Mouse (Mus musculus) limb, embryonic 12.5 days (tissue): ENCODE measurements around the gene Aadac. TPM values are rescaled to one million over a fixed set of nuclear protein-coding genes. Genes with fewer than 3 reads are reported as not detected.

ENCODE experiments used
- ATAC-seq: fragments of 200-750 bp; cut with Nextera tagmentation; 2 replicates; pipeline ENCODE4 v1.8.0; 2017; ENCODE audit warnings: low read depth, moderate TSS enrichment; ENCODE audit not compliant: insufficient number of reproducible peaks, insufficient read depth, low FRiP score, low TSS enrichment
- H3K27ac ChIP-seq: fragments of 300-500 bp; sonication (generic); 2 replicates; pipeline ENCODE4 v1.5.1; 2016; ENCODE audit warnings: mild to moderate bottlenecking, moderate library complexity
- H3K27me3 ChIP-seq: fragments of 300-500 bp; sonication (generic); 2 replicates; pipeline ENCODE4 v1.6.1; 2016; ENCODE audit warnings: mild to moderate bottlenecking, moderate library complexity
- H3K36me3 ChIP-seq: fragments of 300-500 bp; sonication (generic); 2 replicates; pipeline ENCODE4 v1.6.1; 2016; ENCODE audit warnings: mild to moderate bottlenecking, moderate library complexity
- H3K4me1 ChIP-seq: fragments of 300-500 bp; sonication (generic); replicated peaks from 2 replicates; pipeline ENCODE4 v1.6.1; 2016
- H3K4me2 ChIP-seq: fragments of 300-500 bp; sonication (generic); 2 replicates; pipeline ENCODE4 v1.6.1; 2016; ENCODE audit warnings: mild to moderate bottlenecking, moderate library complexity
- H3K4me3 ChIP-seq: fragments of 300-500 bp; sonication (generic); replicated peaks from 2 replicates; pipeline ENCODE4 v1.5.1; 2016; ENCODE audit warnings: mild to moderate bottlenecking
- H3K9ac ChIP-seq: fragments of 300-500 bp; sonication (generic); replicated peaks from 2 replicates; pipeline ENCODE4 v1.6.1; 2016; ENCODE audit warnings: mild to moderate bottlenecking, moderate library complexity
- H3K9me3 ChIP-seq: fragments of 300-500 bp; sonication (generic); 2 replicates; pipeline ENCODE4 v1.6.1; 2016; ENCODE audit warnings: mild to moderate bottlenecking, moderate library complexity
- WGBS: fragments of 180-500 bp; shearing (Covaris S2); methylation state at CpG from one replicate; pipeline ENCODE4 v1.1.7; 2016; 5-methylcytosine and 5-hydroxymethylcytosine counted together
- polyA plus RNA-seq: library from polyadenylated mRNA; unstranded; fragments of >200 nt; fragmentation: Nextera tagmentation; extraction: Ambion mirVana; gene quantifications from 2 replicates; pipeline ENCODE4 v1.2.1, GENCODE M21; 2016

Gene Aadac
- not detected in 2 replicates for polyA plus RNA-seq

DNA sequence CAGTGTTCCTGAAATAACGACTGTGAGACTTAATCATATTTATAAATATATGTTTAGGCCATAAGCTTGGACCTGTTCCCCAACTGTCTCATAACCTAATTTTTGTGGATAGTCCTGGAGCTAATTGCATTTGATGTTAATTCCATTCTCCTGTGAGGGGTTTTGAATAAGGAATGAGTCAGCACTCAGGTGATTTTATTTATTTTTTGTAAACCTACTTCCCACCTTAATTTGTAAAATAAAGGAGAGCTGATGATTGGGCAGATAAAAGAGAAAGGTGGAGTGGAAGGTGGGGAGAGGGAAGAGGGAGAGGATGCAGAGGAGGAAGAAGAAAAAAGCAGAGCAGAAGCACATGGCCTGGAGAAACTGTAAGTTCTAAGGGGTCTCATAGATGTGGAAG, at the start of gene Aadac:
Gene Aadac, plus strand, starts transcription at position 301 of the 400 bp plus-strand sequence.
- ATAC-seq = no peak
- Histone ChIP-seq H3K9me3 (no peaks in the 10 kb centered on the region), H3K36me3 (no peaks in the 10 kb centered on the region), H3K9ac (no peak within 1 kb of the TSS), H3K27me3 (no peaks in the 10 kb centered on the region), H3K4me3 (no peak within 1 kb of the TSS), H3K4me1 (no peaks in the 10 kb centered on the region), H3K4me2 (no peak within 1 kb of the TSS), H3K27ac (no peak within 1 kb of the TSS)
- 76% methylated on average over 1 of the region's 1 CpGs for WGBS

- H3K27ac ChIP-seq = no peak overlapping the region
- H3K4me1 ChIP-seq = no peaks in the 10 kb centered on the region
- H3K9me3 ChIP-seq = no peaks in the 10 kb centered on the region
- ATAC-seq = no peak
- no peaks in the 10 kb centered on the region for H3K27me3 ChIP-seq
- H3K4me2 ChIP-seq = no peak overlapping the region
- no peak overlapping the region for H3K4me3 ChIP-seq
- no peaks in the 10 kb centered on the region for H3K36me3 ChIP-seq
- no peak overlapping the region for H3K9ac ChIP-seq
Measured at GRCm38 (mm10) chr3:60003622-60004021, 21.9 kb upstream of the Aadac start.

DNA sequence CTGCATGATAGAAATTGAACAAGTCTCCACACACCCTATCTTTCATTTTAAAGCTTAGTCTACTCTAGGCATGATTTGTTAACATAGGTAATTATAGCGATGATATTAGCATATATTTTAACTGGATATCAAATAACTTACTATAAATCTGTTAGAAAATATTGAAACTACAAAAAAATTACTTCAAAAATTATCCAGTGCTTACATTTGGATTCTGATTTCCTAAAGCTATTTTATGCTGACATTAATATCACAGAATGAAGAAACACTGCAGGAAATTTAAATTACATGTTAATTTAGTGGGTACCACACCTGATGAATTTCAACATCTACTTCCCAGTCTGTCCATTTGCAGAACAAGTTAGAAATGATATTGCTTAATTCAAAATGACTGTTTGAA, 19.1 kb upstream of the Aadac start, which contains the start of gene Aadacl2:
Gene Aadacl2, plus strand, starts transcription at position 301 of the 400 bp plus-strand sequence.
- Histone ChIP-seq H3K9me3 (no peaks in the 10 kb centered on the region), H3K4me3 (no peak within 1 kb of the TSS), H3K36me3 (no peaks in the 10 kb centered on the region), H3K9ac (no peak within 1 kb of the TSS), H3K4me2 (no peak within 1 kb of the TSS), H3K27ac (no peak within 1 kb of the TSS), H3K27me3 (no peaks in the 10 kb centered on the region), H3K4me1 (no peaks in the 10 kb centered on the region)
- 59% methylated on average over 1 of the region's 1 CpGs for WGBS
- no peak for ATAC-seq

DNA sequence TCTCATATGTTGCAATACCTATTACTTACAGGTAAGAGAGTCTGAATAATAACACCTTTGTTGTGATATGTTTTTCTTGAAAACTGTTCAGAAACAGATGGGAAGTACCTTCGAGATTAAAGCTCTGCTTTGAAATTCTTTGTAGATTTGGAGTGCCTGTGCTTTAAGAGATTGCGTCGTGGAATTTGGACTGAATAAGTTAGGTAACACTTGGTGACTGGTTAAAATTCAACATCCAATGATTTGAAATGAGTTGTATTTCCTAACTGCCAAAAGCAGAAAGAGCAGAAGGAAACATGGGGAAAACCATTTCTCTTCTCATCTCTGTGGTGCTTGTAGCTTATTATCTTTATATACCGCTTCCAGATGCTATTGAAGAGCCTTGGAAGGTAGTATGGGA, 6.0 kb downstream of the Aadac start:
- no peak overlapping the region for H3K4me3 ChIP-seq
- no peak for ATAC-seq
- no peak overlapping the region for H3K9ac ChIP-seq

GRCm38 (mm10) chr3:60046221-60046913, 20.9 kb downstream of the Aadac start:
- Histone ChIP-seq H3K4me2 (no peak overlapping the region), H3K27me3 (no peaks in the 10 kb centered on the region), H3K4me1 (no peaks in the 10 kb centered on the region)

More for the DNA sequence above, 6.0 kb downstream of the Aadac start:
- no peaks in the 10 kb centered on the region for H3K36me3 ChIP-seq
- no peaks in the 10 kb centered on the region for H3K27me3 ChIP-seq
- H3K4me2 ChIP-seq = no peak overlapping the region
- no peaks in the 10 kb centered on the region for H3K9me3 ChIP-seq
- H3K4me1 ChIP-seq = no peaks in the 10 kb centered on the region
- WGBS = 89% methylated on average over 4 of the region's 4 CpGs
- H3K27ac ChIP-seq = no peak overlapping the region

GRCm38 (mm10) chr3:60053231-60053927, 27.9 kb downstream of the Aadac start:
- no peak for ATAC-seq
- 81% methylated on average over 3 of the region's 3 CpGs for WGBS
- no peak overlapping the region for H3K27ac ChIP-seq

More at GRCm38 (mm10) chr3:60046221-60046913, 20.9 kb downstream of the Aadac start:
- H3K4me3 ChIP-seq = no peak overlapping the region
- no peaks in the 10 kb centered on the region for H3K9me3 ChIP-seq
- 76% methylated on average over 3 of the region's 3 CpGs for WGBS
- H3K9ac ChIP-seq = no peak overlapping the region
- no peaks in the 10 kb centered on the region for H3K36me3 ChIP-seq
- H3K27ac ChIP-seq = no peak overlapping the region
- no peak for ATAC-seq

DNA sequence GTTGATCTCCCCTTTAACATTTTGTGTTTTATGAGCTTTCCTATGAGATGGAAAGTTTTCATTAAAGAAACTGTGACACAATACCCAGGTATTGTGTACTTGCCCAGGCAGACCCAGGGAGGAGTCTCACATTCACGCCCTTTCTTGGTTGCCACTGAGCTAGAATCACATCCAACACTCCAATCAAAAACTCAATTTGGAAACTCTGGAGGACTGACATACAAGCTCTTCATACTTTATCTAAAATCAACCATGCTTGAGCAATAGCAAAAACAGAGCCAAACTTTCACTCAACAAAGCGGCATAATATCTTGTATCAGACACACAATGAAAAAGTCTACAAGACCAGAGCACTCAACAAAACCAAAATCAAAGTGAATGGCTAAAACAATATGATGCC, 28.4 kb downstream of the Aadac start:
- Histone ChIP-seq H3K9ac (no peak overlapping the region), H3K36me3 (no peaks in the 10 kb centered on the region), H3K27ac (no peak overlapping the region), H3K27me3 (no peaks in the 10 kb centered on the region), H3K9me3 (no peaks in the 10 kb centered on the region), H3K4me3 (no peak overlapping the region), H3K4me2 (no peak overlapping the region), H3K4me1 (no peaks in the 10 kb centered on the region)
- no peak for ATAC-seq
- WGBS = 83% methylated on average over 2 of the region's 2 CpGs

More at GRCm38 (mm10) chr3:60053231-60053927, 27.9 kb downstream of the Aadac start:
- no peaks in the 10 kb centered on the region for H3K27me3 ChIP-seq
- no peaks in the 10 kb centered on the region for H3K4me1 ChIP-seq
- H3K4me2 ChIP-seq = no peak overlapping the region
- H3K9me3 ChIP-seq = no peaks in the 10 kb centered on the region
- no peak overlapping the region for H3K4me3 ChIP-seq
- H3K9ac ChIP-seq = no peak overlapping the region
- no peaks in the 10 kb centered on the region for H3K36me3 ChIP-seq

DNA sequence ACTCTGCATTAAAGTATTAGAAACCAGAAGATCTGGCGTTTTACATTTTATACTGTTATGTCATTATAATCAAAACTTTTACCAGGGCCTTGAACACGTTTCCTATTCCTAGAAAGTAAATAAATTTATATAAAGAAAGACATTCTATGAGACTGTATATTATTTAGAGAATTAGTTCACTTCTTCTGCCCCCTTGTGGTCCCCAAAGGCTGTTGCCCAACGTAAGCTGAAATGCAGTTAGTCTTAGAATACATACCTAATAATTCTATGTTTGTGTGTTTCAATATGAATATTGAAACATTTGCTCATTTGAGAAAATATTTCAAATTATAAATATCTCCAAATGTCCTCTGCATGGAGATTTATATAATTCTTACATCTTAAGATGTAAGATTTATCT, 30.9 kb downstream of the Aadac start:
- Histone ChIP-seq H3K9ac (no peak overlapping the region), H3K9me3 (no peaks in the 10 kb centered on the region), H3K4me1 (no peaks in the 10 kb centered on the region), H3K36me3 (no peaks in the 10 kb centered on the region), H3K4me2 (no peak overlapping the region), H3K27ac (no peak overlapping the region), H3K27me3 (no peaks in the 10 kb centered on the region), H3K4me3 (no peak overlapping the region)
- WGBS = 31% methylated on average over 3 of the region's 3 CpGs
- ATAC-seq = no peak

DNA sequence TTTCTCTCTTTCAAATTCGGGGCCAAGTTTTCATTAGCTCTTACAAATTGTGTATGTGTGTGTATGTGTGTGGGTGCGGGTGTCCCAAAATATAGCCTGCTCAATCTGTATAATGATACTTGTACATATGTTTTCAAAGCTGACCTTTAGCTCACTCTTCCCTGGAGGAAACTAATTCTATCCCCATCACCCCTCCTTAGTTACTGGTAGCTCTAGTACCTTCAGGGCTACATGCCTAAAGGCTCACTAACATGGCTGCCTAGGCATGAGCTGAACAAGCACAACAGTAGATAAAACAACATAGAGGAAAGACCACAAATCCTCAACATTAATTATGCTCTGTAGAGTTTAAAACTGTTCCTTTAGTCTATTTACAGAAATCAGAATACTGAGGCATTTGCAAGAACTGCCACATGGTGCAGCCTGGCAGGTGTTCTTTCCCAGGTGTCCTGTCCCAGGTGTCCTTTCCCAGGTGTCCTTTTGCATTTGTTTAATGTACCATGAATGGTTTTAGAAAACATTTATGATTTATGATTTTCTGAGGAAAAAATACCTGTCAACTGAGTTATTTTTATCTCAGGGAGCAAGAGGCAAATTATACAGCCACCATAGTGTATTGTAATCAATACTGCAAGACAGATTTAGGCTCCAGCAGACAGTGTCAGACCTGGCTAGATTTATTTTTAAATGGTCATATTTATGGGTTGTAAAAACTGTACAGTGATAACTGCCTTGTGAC, 31.7 kb downstream of the Aadac start:
- no peak overlapping the region for H3K4me2 ChIP-seq
- 83% methylated on average over 2 of the region's 2 CpGs for WGBS
- H3K36me3 ChIP-seq = no peaks in the 10 kb centered on the region
- H3K4me3 ChIP-seq = no peak overlapping the region
- no peak for ATAC-seq
- no peak overlapping the region for H3K27ac ChIP-seq
- H3K4me1 ChIP-seq = no peaks in the 10 kb centered on the region
- H3K9me3 ChIP-seq = no peaks in the 10 kb centered on the region
- no peaks in the 10 kb centered on the region for H3K27me3 ChIP-seq
- no peak overlapping the region for H3K9ac ChIP-seq

DNA sequence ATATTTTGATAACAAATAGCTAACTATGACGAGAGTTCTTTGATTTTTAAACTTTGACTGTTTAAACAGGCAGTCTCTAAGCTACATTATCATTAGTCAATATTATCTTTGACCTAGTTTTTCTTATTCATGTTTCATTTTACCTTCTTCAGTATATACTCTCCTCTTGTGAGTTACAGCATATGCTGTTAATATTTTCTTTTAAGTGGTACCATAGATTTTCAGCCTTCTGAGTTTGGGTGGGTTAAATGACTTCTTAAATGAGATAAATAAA, 32.2 kb downstream of the Aadac start:
- ATAC-seq = no peak
- no peak overlapping the region for H3K4me3 ChIP-seq
- 63% methylated on average over 1 of the region's 1 CpGs for WGBS
- no peak overlapping the region for H3K4me2 ChIP-seq
- H3K27ac ChIP-seq = no peak overlapping the region
- no peaks in the 10 kb centered on the region for H3K36me3 ChIP-seq
- H3K9ac ChIP-seq = no peak overlapping the region
- H3K27me3 ChIP-seq = no peaks in the 10 kb centered on the region
- no peaks in the 10 kb centered on the region for H3K9me3 ChIP-seq
- H3K4me1 ChIP-seq = no peaks in the 10 kb centered on the region

DNA sequence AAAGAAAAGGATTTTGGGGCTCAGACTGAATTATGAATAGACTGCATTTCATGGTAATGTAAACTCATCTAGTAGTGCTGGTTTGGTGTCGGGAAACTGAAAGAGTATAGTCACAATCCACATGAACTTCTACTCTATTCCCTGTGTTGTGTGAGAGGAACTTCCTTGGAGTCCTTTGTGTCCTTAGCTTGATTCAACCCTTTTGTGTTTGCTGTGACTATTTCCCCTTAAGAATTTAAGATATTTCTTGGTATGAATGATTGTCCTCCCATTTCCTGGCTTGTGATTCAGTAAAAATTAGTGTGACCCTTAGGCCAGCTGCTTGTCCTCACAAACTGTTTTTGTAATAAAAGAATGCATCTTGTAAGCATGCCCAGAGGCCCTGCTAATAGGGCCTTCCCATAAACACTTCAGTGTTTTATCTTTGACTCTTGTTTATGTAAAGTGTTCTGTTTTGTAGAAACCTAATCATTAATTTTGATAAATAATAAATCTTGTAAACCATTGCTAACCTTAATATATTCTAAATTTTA, 53.4 kb downstream of the Aadac start:
- Histone ChIP-seq H3K4me2 (no peak overlapping the region), H3K27ac (no peak overlapping the region), H3K4me1 (no peaks in the 10 kb centered on the region), H3K9ac (no peak overlapping the region), H3K4me3 (no peak overlapping the region), H3K27me3 (no peaks in the 10 kb centered on the region), H3K36me3 (no peaks in the 10 kb centered on the region), H3K9me3 (no peaks in the 10 kb centered on the region)
- ATAC-seq = no peak
- WGBS = 90% methylated on average over 1 of the region's 1 CpGs
